Mouse (Mus musculus): Measurements from ENCODE around the gene Sord. TPM values are rescaled to one million over a fixed set of nuclear protein-coding genes. Genes with fewer than 3 reads are reported as not detected.

Gene Sord
- total and polyA plus RNA-seq, 3 experiments, result 39.6 to 61.7 TPM; not detected in 1

DNA sequence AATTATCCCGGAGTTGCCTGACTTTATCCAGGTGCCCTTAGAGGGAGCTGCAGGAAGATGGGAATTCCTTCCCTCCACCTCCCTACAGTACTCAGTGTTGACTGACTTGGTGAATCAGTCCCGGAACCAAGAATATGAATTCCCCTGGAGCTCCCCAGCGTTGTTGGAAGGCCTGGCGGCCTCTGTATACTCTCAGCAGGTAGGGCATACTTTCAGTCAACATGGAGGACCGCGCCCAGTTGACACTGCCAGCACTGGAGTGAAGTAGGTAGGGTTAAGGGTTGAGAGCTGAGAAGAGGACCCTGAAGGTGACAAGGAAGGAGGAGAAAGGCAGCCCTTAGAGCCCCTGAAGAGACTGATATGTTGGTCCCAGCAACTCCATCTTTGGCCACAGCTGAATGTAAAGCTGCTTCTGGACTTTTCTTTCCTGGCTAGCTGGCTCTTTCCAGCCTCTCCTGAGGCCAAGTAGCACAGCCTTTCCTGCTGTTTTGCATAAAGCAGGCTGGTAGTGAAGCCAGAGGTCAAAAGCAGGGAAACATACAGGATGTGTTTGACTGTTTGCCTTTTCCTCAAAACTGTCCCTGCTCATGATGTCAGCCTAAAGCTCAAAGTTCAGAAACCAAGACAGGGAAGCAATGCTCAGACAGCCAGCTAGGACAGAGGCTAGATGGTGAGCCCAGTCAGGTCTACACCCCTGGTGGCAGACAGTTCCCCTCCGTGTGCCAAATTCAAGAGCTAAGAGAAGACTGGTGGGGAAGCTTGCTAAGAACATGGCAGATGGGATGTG lies 32.1 kb downstream of the Sord start:
- DNase-seq (ENCODE audit: low read depth, low spot score), result no peak
- H3K9me3 ChIP-seq (replicated peaks; ENCODE audit: insufficient read depth, low read length), result no peaks in the 10 kb centered on the region
- H3K27me3 ChIP-seq (ENCODE audit: control insufficient read depth in 1 of 2, insufficient read depth in 2 of 2, low read length in 2 of 2), result peaks cover 0 to under 1% of the 10 kb centered on the region in 2 experiments; a peak in 1 of 4 replicates
- no peak overlapping the region for H3K27ac ChIP-seq (ENCODE audit: control insufficient read depth, low read depth, low read length)
- no peak overlapping the region for H3K4me3 ChIP-seq (ENCODE audit: control insufficient read depth in 1 of 2, insufficient read depth in 1 of 2, low read depth in 2 of 2, low read length in 2 of 2)
- H3K4me1 ChIP-seq (ENCODE audit: control insufficient read depth in 1 of 2, insufficient read depth in 2 of 2, low read length in 2 of 2), result peaks cover 0 to 17% of the 10 kb centered on the region in 2 experiments; a peak in 2 of 4 replicates
- no peak overlapping the region for H3K9ac ChIP-seq (ENCODE audit: control insufficient read depth, low read depth, low read length, poor library complexity, severe bottlenecking)
- no peaks in the 10 kb centered on the region for H3K79me2 ChIP-seq (ENCODE audit: control insufficient read depth, insufficient read depth, low read length, poor library complexity)
- TF ChIP-seq RCOR1 (IDR thresholded peaks at IDR 0.05; ENCODE audit: low read depth, low read length) (no peak), ZC3H11A (IDR thresholded peaks at IDR 0.05; ENCODE audit: low read depth, low read length) (no peak), CHD2 (IDR thresholded peaks at IDR 0.05; ENCODE audit: low read length) (no peak), ZMIZ1 (IDR thresholded peaks at IDR 0.05; ENCODE audit: low read depth, low read length) (no peak)
- peaks cover 0 to 4% of the 10 kb centered on the region in 2 experiments; a peak in 2 of 4 replicates for H3K36me3 ChIP-seq (ENCODE audit: control insufficient read depth in 1 of 2, insufficient read depth in 2 of 2, low read length in 2 of 2)

DNA sequence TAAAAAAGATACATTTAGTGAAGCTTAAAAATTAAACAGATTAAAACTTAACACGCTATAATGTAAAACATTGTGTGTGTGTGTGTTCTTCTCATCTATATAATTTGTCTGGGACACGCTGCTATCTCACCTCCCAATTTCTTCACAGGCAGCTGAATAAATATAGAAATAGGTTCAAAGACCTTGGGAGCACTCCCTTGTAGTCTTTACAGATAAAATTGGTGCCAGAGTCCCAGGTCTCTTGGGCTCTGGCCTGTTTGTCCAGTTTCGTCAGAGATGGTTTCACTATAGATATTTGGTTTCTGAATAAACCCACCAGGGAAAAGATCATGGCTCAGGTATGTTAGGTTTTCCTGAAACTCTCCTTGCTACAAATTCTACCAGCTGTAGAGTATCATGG lies 44.2 kb downstream of the Sord start:
- Histone ChIP-seq H3K27ac (ENCODE audit: control insufficient read depth, low read depth, low read length) (no peak overlapping the region), H3K4me3 (ENCODE audit: control insufficient read depth in 1 of 2, insufficient read depth in 1 of 2, low read depth in 2 of 2, low read length in 2 of 2) (no peak overlapping the region), H3K27me3 (ENCODE audit: control insufficient read depth in 1 of 2, insufficient read depth in 2 of 2, low read length in 2 of 2) (peaks cover 0 to 2% of the 10 kb centered on the region in 2 experiments; a peak in 2 of 4 replicates), H3K79me2 (ENCODE audit: control insufficient read depth, insufficient read depth, low read length, poor library complexity) (no peaks in the 10 kb centered on the region), H3K36me3 (ENCODE audit: control insufficient read depth in 1 of 2, insufficient read depth in 2 of 2, low read length in 2 of 2) (no peaks in the 10 kb centered on the region), H3K9ac (ENCODE audit: control insufficient read depth, low read depth, low read length, poor library complexity, severe bottlenecking) (no peak overlapping the region), H3K9me3 (replicated peaks; ENCODE audit: insufficient read depth, low read length) (no peaks in the 10 kb centered on the region), H3K4me1 (ENCODE audit: control insufficient read depth in 1 of 2, insufficient read depth in 2 of 2, low read length in 2 of 2) (no peaks in the 10 kb centered on the region)
- no peak for TF ChIP-seq SMC3 (IDR thresholded peaks at IDR 0.05; ENCODE audit: low read depth, low read length)
- TF ChIP-seq ETS1 (IDR thresholded peaks at IDR 0.05; ENCODE audit: low read depth, low read length), result no peak
- no peak for TF ChIP-seq RCOR1 (IDR thresholded peaks at IDR 0.05; ENCODE audit: low read depth, low read length)
- TF ChIP-seq CHD2 (IDR thresholded peaks at IDR 0.05; ENCODE audit: low read length), result no peak
- no peak for TF ChIP-seq TAL1 (IDR thresholded peaks at IDR 0.05; ENCODE audit: low read length)
- TF ChIP-seq RAD21 (IDR thresholded peaks at IDR 0.05; ENCODE audit: low read depth, low read length), result no peak
- no peak for TF ChIP-seq POLR2AphosphoS2 (IDR thresholded peaks at IDR 0.05; ENCODE audit: low read length)
- no peak for TF ChIP-seq POLR2AphosphoS5 (IDR thresholded peaks at IDR 0.05; ENCODE audit: borderline replicate concordance, low read depth, low read length)
- TF ChIP-seq POLR2A (IDR thresholded peaks at IDR 0.05; ENCODE audit: control insufficient read depth in 1 of 2, insufficient read depth in 1 of 2, low read depth in 1 of 2, low read length in 2 of 2, poor library complexity in 1 of 2), result no peak
- no peak for TF ChIP-seq USF2 (IDR thresholded peaks at IDR 0.05; ENCODE audit: borderline replicate concordance in 1 of 2, insufficient read depth in 1 of 2, low read depth in 1 of 2, low read length in 2 of 2)
- TF ChIP-seq MYB (IDR thresholded peaks at IDR 0.05; ENCODE audit: low read depth, low read length), result no peak
- no peak for TF ChIP-seq E2F4 (IDR thresholded peaks at IDR 0.05; ENCODE audit: borderline replicate concordance, low read depth, low read length)
- TF ChIP-seq MEF2A (IDR thresholded peaks at IDR 0.05; ENCODE audit: extremely low read depth, insufficient replicate concordance, low read depth, low read length, poor library complexity, severe bottlenecking), result no peak
- TF ChIP-seq ELF1 (IDR thresholded peaks at IDR 0.05; ENCODE audit: low read depth, low read length), result no peak
- TF ChIP-seq ZMIZ1 (IDR thresholded peaks at IDR 0.05; ENCODE audit: low read depth, low read length), result no peak
- DNase-seq (ENCODE audit: low read depth, low spot score), result no peak
